In genomic region chr5:137332857-137333511, GRCm38 (mm10) we compare ENCODE assay signal across 8 mouse cellular contexts. TPM values are rescaled to one million over a fixed set of nuclear protein-coding genes. Genes with fewer than 3 reads are reported as not detected.
DNase-seq lines count a peak whose midpoint lies in the region; ATAC-seq lines count a peak whose summit lies in the region.

No protein-coding gene starts in this region.

- H3K4me1 ChIP-seq in heart, embryonic 10.5 days, result peaks cover 28% of the 10 kb centered on the region
- peaks cover 13% of the 10 kb centered on the region for H3K4me1 ChIP-seq in forebrain, embryonic 13.5 days
- H3K4me1 ChIP-seq in liver, embryonic 15.5 days (replicated peaks), result peaks cover 34% of the 10 kb centered on the region

- WGBS in heart, embryonic 10.5 days, result 21% methylated on average over 15 of the region's 15 CpGs
- 16% methylated on average over 15 of the region's 15 CpGs for WGBS in forebrain, embryonic 13.5 days
- 13% methylated on average over 15 of the region's 15 CpGs for WGBS in liver, embryonic 15.5 days (ENCODE audit: insufficient replicate concordance)

- peak overlapping the region; percentile 78 for H3K9ac ChIP-seq in forebrain, embryonic 13.5 days
- peak overlapping the region; percentile 50 for H3K9ac ChIP-seq in liver, embryonic 15.5 days

- peaks cover 3% of the 10 kb centered on the region; the same call in 1 of the 2 replicates for H3K36me3 ChIP-seq in heart, embryonic 10.5 days
- peaks cover 4% of the 10 kb centered on the region; the same call in 1 of the 2 replicates for H3K36me3 ChIP-seq in forebrain, embryonic 13.5 days (ENCODE audit: poor library complexity, severe bottlenecking)
- H3K36me3 ChIP-seq in liver, embryonic 15.5 days (replicated peaks), result no peaks in the 10 kb centered on the region

- peak overlapping the region; percentile 79 for H3K4me3 ChIP-seq in heart, embryonic 10.5 days
- peak overlapping the region; percentile 62 for H3K4me3 ChIP-seq in forebrain, embryonic 13.5 days
- peak overlapping the region; percentile 59 for H3K4me3 ChIP-seq in liver, embryonic 15.5 days (replicated peaks)

- no peaks in the 10 kb centered on the region for H3K27me3 ChIP-seq in heart, embryonic 10.5 days (ENCODE audit: insufficient read depth, poor library complexity, severe bottlenecking)
- no peaks in the 10 kb centered on the region for H3K27me3 ChIP-seq in forebrain, embryonic 13.5 days
- H3K27me3 ChIP-seq in liver, embryonic 15.5 days, result no peaks in the 10 kb centered on the region

- peak; percentile 82 for DNase-seq in heart, embryonic 10.5 days (ENCODE audit: low spot score)
- DNase-seq in heart, postnatal 14 days, result no peak
- peak; percentile 23 for DNase-seq in 416B (ENCODE audit: low read depth)
- DNase-seq in natural killer cell, adult 2 months (ENCODE audit: low spot score in 2 of 2), result no peak
- DNase-seq in cerebellum, postnatal 10 days, result no peak
- DNase-seq in layer of hippocampus, adult 11-12 months (ENCODE audit: low spot score), result no peak

- peak overlapping the region; percentile 94 for H3K4me2 ChIP-seq in forebrain, embryonic 13.5 days
- peak overlapping the region; percentile 79 for H3K4me2 ChIP-seq in liver, embryonic 15.5 days

- no peak; the same call in none of the 2 replicates for ATAC-seq in forebrain, embryonic 13.5 days
- ATAC-seq in liver, embryonic 15.5 days (ENCODE audit: insufficient read depth), result no peak

- intact Hi-C loops in heart, postnatal 14 days (cut with DNase I), result loop anchor here (5.0 to 10.0 kb wide), 2 partner anchors 149 to 432 kb away; no protein-coding TSS in a partner anchor

- H3K27ac ChIP-seq in heart, embryonic 10.5 days, result peak overlapping the region; percentile 86
- H3K27ac ChIP-seq in forebrain, embryonic 13.5 days, result peak overlapping the region; percentile 48
- peak overlapping the region; percentile 42 for H3K27ac ChIP-seq in liver, embryonic 15.5 days (replicated peaks)

- no peaks in the 10 kb centered on the region for H3K9me3 ChIP-seq in heart, embryonic 10.5 days
- H3K9me3 ChIP-seq in forebrain, embryonic 13.5 days (replicated peaks), result no peaks in the 10 kb centered on the region
- no peaks in the 10 kb centered on the region for H3K9me3 ChIP-seq in liver, embryonic 15.5 days (replicated peaks)

RNA-seq across cellular contexts. Expression of gene Slc12a9, which starts 0.4 kb away (rescaled TPM):
- polyA plus RNA-seq in heart, embryonic 10.5 days (2016; fragmentation: Nextera tagmentation; extraction: Ambion mirVana), result 10.6 and 12.0 TPM in 2 replicates
- 1 to 10 TPM; 3.8 to 5.4 TPM for total RNA-seq in heart, postnatal 14 days (2021)
- polyA plus RNA-seq in forebrain, embryonic 13.5 days (2015; fragmentation: Nextera tagmentation; extraction: Ambion mirVana), result 14.4 and 16.9 TPM in 2 replicates
- polyA plus RNA-seq in liver, embryonic 15.5 days (2015; fragmentation: Nextera tagmentation; extraction: Ambion mirVana), result 3.2 and 3.8 TPM in 2 replicates

RNA-seq across cellular contexts. Expression of gene Ephb4, which starts 16.9 kb away (rescaled TPM):
- polyA plus RNA-seq in heart, embryonic 10.5 days (2016; fragmentation: Nextera tagmentation; extraction: Ambion mirVana), result 36.4 and 42.5 TPM in 2 replicates
- 10 to 100 TPM; 77.5 to 83.7 TPM for total RNA-seq in heart, postnatal 14 days (2021)
- 8.6 and 10.1 TPM in 2 replicates for polyA plus RNA-seq in forebrain, embryonic 13.5 days (2015; fragmentation: Nextera tagmentation; extraction: Ambion mirVana)
- 7.6 and 8.6 TPM in 2 replicates for polyA plus RNA-seq in liver, embryonic 15.5 days (2015; fragmentation: Nextera tagmentation; extraction: Ambion mirVana)

RNA-seq across cellular contexts. Expression of gene Trip6, which starts 18.8 kb away (rescaled TPM):
- polyA plus RNA-seq in heart, embryonic 10.5 days (2016; fragmentation: Nextera tagmentation; extraction: Ambion mirVana), result 55.6 and 62.2 TPM in 2 replicates
- 10 to 100 TPM; 14.2 to 14.3 TPM for total RNA-seq in heart, postnatal 14 days (2021)
- 30.8 and 35.3 TPM in 2 replicates for polyA plus RNA-seq in forebrain, embryonic 13.5 days (2015; fragmentation: Nextera tagmentation; extraction: Ambion mirVana)
- 8.2 and 11.2 TPM in 2 replicates for polyA plus RNA-seq in liver, embryonic 15.5 days (2015; fragmentation: Nextera tagmentation; extraction: Ambion mirVana)

RNA-seq across cellular contexts. Expression of gene Srrt, which starts 25.5 kb away (rescaled TPM):
- polyA plus RNA-seq in heart, embryonic 10.5 days (2016; fragmentation: Nextera tagmentation; extraction: Ambion mirVana), result 124 and 147 TPM in 2 replicates
- total RNA-seq in heart, postnatal 14 days (2021), result 10 to 100 TPM; 84.2 to 84.8 TPM
- polyA plus RNA-seq in forebrain, embryonic 13.5 days (2015; fragmentation: Nextera tagmentation; extraction: Ambion mirVana), result 145 and 150 TPM in 2 replicates
- polyA plus RNA-seq in liver, embryonic 15.5 days (2015; fragmentation: Nextera tagmentation; extraction: Ambion mirVana), result 68.0 and 76.9 TPM in 2 replicates

RNA-seq across cellular contexts. Expression of gene Ufsp1, which starts 38.6 kb away (rescaled TPM):
- 11.1 and 12.3 TPM in 2 replicates for polyA plus RNA-seq in heart, embryonic 10.5 days (2016; fragmentation: Nextera tagmentation; extraction: Ambion mirVana)
- total RNA-seq in heart, postnatal 14 days (2021), result 1 to 10 TPM; 6.7 to 8.5 TPM
- 7.1 and 7.2 TPM in 2 replicates for polyA plus RNA-seq in forebrain, embryonic 13.5 days (2015; fragmentation: Nextera tagmentation; extraction: Ambion mirVana)
- polyA plus RNA-seq in liver, embryonic 15.5 days (2015; fragmentation: Nextera tagmentation; extraction: Ambion mirVana), result 7.4 and 9.6 TPM in 2 replicates

Comparison
In these comparisons a context has a peak if more than half of its experiments do, and no peak if none do; other contexts are left out.
1. DNase-seq: peak in heart, embryonic 10.5 days (single experiment) and 416B (single experiment); none in heart, postnatal 14 days (0 of 2), natural killer cell, adult 2 months (0 of 2), cerebellum, postnatal 10 days (0 of 2) and layer of hippocampus, adult 11-12 months (single experiment).
2. Peak in every context shown above with its lines, with median percentiles within 50 percentile points of each other: H3K27ac ChIP-seq and H3K4me3 ChIP-seq.